Mouse (Mus musculus) forebrain, embryonic 15.5 days (tissue): Measurements from ENCODE around the gene Gm21988. TPM values are rescaled to one million over a fixed set of nuclear protein-coding genes. Genes with fewer than 3 reads are reported as not detected.

Experiments used
- ATAC-seq: fragments of 200-750 bp; cut with Nextera tagmentation; replicated peaks from 2 replicates; pipeline ENCODE4 v1.8.0; 2017; ENCODE audit warnings: mild to moderate bottlenecking, moderate TSS enrichment, moderate library complexity
- H3K27ac ChIP-seq: fragments of 300-500 bp; sonication (generic); replicated peaks from 2 replicates; pipeline ENCODE4 v1.5.1; 2015; ENCODE audit warnings: mild to moderate bottlenecking, inconsistent platforms
- H3K27me3 ChIP-seq: fragments of 300-500 bp; sonication (generic); 2 replicates; pipeline ENCODE4 v1.6.1; 2015; ENCODE audit warnings: inconsistent platforms
- H3K36me3 ChIP-seq: fragments of 300-500 bp; sonication (generic); 2 replicates; pipeline ENCODE4 v1.6.1; 2015; ENCODE audit warnings: mild to moderate bottlenecking, inconsistent platforms
- H3K4me1 ChIP-seq: fragments of 300-500 bp; sonication (generic); 2 replicates; pipeline ENCODE4 v1.6.1; 2015; ENCODE audit warnings: inconsistent platforms
- H3K4me2 ChIP-seq: fragments of 300-500 bp; sonication (generic); replicated peaks from 2 replicates; pipeline ENCODE4 v1.6.1; 2015; ENCODE audit warnings: mild to moderate bottlenecking, inconsistent platforms
- H3K4me3 ChIP-seq: fragments of 300-500 bp; sonication (generic); 2 replicates; pipeline ENCODE4 v1.5.1; 2015; ENCODE audit warnings: mild to moderate bottlenecking, inconsistent platforms
- H3K9ac ChIP-seq: fragments of 300-500 bp; sonication (generic); replicated peaks from 2 replicates; pipeline ENCODE4 v1.6.1; 2015; ENCODE audit warnings: mild to moderate bottlenecking, inconsistent platforms
- H3K9me3 ChIP-seq: fragments of 300-500 bp; sonication (generic); 2 replicates; pipeline ENCODE4 v1.6.1; 2016; ENCODE audit warnings: inconsistent platforms
- WGBS: fragments of 180-500 bp; shearing (Covaris S2); methylation state at CpG from one replicate; pipeline ENCODE4 v1.1.7; 2015; ENCODE audit warnings: mixed read lengths; 5-methylcytosine and 5-hydroxymethylcytosine counted together
- polyA plus RNA-seq: library from polyadenylated mRNA; unstranded; fragments of >200 nt; fragmentation: Nextera tagmentation; extraction: Ambion mirVana; gene quantifications from 2 replicates; pipeline ENCODE4 v1.2.1, GENCODE M21; 2015

Gene Gm21988
- 12.9 and 13.0 TPM in 2 replicates for polyA plus RNA-seq

GRCm38 (mm10) chr11:70239541-70240279 is at the start of gene Gm21988, which contains the start of gene Rnasek:
Gene Gm21988, minus strand, starts transcription at chr11:70239830.
Gene Rnasek, minus strand, starts transcription at chr11:70239842.
- Histone ChIP-seq H3K4me2 (peak within 1 kb of the TSS; percentile 97), H3K4me1 (peaks cover 37% of the 10 kb centered on the region), H3K9me3 (no peaks in the 10 kb centered on the region), H3K9ac (peak within 1 kb of the TSS; percentile 87), H3K36me3 (peaks cover 10% of the 10 kb centered on the region), H3K27ac (peak within 1 kb of the TSS; percentile 93), H3K4me3 (peak within 1 kb of the TSS; percentile 81), H3K27me3 (no peaks in the 10 kb centered on the region)
- peak; percentile 42 for ATAC-seq
- WGBS, result under 1% methylated on average over 27 of the region's 35 CpGs

- no peak for ATAC-seq
- H3K27ac ChIP-seq, result no peak overlapping the region
These were observed 49.6 kb upstream of the Gm21988 start for GRCm38 (mm10) chr11:70289236-70289635.

GRCm38 (mm10) chr11:70288102-70288501 is 48.5 kb upstream of the Gm21988 start:
- Histone ChIP-seq H3K4me1 (no peaks in the 10 kb centered on the region), H3K9ac (no peak overlapping the region), H3K4me3 (no peak overlapping the region), H3K27me3 (no peaks in the 10 kb centered on the region), H3K27ac (no peak overlapping the region), H3K9me3 (no peaks in the 10 kb centered on the region), H3K36me3 (no peaks in the 10 kb centered on the region), H3K4me2 (no peak overlapping the region)
- 88% methylated on average over 10 of the region's 10 CpGs for WGBS
- no peak for ATAC-seq

More at GRCm38 (mm10) chr11:70289236-70289635, 49.6 kb upstream of the Gm21988 start:
- Histone ChIP-seq H3K4me1 (no peaks in the 10 kb centered on the region), H3K4me3 (no peak overlapping the region), H3K4me2 (no peak overlapping the region), H3K36me3 (no peaks in the 10 kb centered on the region), H3K27me3 (no peaks in the 10 kb centered on the region), H3K9me3 (no peaks in the 10 kb centered on the region), H3K9ac (no peak overlapping the region)
- WGBS, result 35% methylated on average over 6 of the region's 6 CpGs

DNA sequence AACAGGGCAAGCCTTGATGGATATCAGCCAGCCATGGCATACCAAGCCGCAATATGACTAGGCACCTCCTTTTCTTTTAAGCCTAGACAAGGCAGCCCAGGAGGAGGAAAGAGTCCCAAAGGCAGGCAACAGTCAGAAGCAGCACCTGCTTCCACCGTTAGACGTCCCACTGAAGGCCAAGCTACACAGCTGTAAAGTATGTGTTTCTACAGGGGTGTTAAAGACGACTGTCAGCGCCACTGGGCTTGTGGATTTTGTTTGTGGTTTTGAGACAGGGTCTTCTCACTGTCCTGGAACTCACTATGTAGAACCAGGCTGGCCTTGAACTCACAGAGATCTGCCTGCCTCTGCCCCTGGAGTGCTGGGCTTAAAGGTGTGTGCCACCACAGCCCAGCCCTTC is 46.1 kb upstream of the Gm21988 start:
- 83% methylated on average over 5 of the region's 5 CpGs for WGBS
- no peak overlapping the region for H3K4me3 ChIP-seq

DNA sequence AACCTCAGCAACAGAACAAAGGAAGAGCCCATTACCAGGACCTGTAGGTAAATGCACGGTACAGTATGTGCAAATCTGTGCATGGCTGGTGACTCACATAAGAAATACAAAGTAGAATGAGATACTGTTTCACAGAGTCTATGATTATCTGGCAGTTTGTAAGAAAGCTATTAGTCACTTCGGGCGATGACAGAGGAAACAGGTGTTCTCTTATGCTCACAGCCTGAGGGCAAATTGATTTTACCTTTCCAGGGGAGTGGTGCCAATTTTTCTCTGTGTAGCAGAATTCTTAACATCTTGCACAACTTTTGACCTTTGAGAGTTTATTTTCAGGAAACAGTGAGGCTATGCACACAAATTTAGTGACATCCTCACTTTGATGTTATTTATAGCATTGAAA is 45.1 kb upstream of the Gm21988 start:
- no peak for ATAC-seq
- no peak overlapping the region for H3K4me2 ChIP-seq
- H3K9ac ChIP-seq, result no peak overlapping the region
- 89% methylated on average over 3 of the region's 3 CpGs for WGBS
- no peaks in the 10 kb centered on the region for H3K9me3 ChIP-seq
- no peaks in the 10 kb centered on the region for H3K4me1 ChIP-seq
- H3K4me3 ChIP-seq, result no peak overlapping the region
- H3K27ac ChIP-seq, result no peak overlapping the region
- no peaks in the 10 kb centered on the region for H3K27me3 ChIP-seq
- no peaks in the 10 kb centered on the region for H3K36me3 ChIP-seq

More for the DNA sequence above, 46.1 kb upstream of the Gm21988 start:
- no peak for ATAC-seq
- Histone ChIP-seq H3K27me3 (no peaks in the 10 kb centered on the region), H3K4me1 (no peaks in the 10 kb centered on the region), H3K4me2 (no peak overlapping the region), H3K27ac (no peak overlapping the region), H3K9me3 (no peaks in the 10 kb centered on the region), H3K36me3 (no peaks in the 10 kb centered on the region), H3K9ac (no peak overlapping the region)

DNA sequence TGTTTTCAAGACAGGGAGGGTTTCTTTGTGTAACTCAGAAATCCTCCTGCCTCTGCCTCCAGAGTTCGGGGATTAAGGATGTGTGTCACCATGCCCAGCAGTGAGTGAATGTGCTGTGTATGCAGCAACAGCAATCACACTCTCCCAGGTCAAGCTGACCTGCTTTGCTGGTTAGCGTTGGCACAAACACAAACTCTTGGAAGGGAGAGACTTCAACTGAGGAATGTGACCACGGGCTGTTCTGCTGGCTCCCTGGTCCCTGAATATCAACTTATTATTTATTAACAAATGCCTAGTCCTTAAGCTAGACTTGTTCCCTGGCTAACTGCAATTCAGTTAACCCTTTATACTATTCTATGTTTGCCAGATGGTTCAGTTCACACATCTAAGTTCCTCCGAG is 44.0 kb upstream of the Gm21988 start:
- H3K27me3 ChIP-seq, result no peaks in the 10 kb centered on the region
- no peaks in the 10 kb centered on the region for H3K9me3 ChIP-seq
- H3K4me1 ChIP-seq, result no peaks in the 10 kb centered on the region
- 82% methylated on average over 4 of the region's 4 CpGs for WGBS
- no peaks in the 10 kb centered on the region for H3K36me3 ChIP-seq
- H3K9ac ChIP-seq, result no peak overlapping the region
- H3K4me2 ChIP-seq, result no peak overlapping the region
- no peak overlapping the region for H3K27ac ChIP-seq
- no peak overlapping the region for H3K4me3 ChIP-seq
- ATAC-seq, result no peak

DNA sequence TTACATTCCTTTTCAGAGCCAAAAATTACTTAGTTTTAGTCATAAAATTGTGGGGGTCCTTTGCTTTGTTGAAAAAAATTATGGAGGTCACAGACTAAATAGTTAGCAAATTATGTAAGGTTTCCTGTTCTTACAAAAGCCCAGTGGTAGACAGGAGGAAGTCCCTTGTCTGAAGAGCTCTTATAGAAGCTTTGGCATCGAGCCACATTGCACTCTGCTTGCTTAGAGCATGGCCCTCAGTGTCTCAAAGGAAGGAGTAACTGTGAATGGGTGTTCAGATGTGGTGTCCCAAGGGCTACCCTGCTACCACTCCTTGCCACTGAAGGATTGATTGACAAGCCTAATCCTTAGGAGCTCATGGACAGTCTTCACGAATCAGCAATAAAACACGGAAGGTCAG is 40.8 kb upstream of the Gm21988 start:
- Histone ChIP-seq H3K9ac (no peak overlapping the region), H3K9me3 (no peaks in the 10 kb centered on the region), H3K27me3 (no peaks in the 10 kb centered on the region), H3K4me1 (no peaks in the 10 kb centered on the region), H3K27ac (no peak overlapping the region), H3K4me3 (no peak overlapping the region), H3K36me3 (no peaks in the 10 kb centered on the region), H3K4me2 (no peak overlapping the region)
- ATAC-seq, result no peak
- WGBS, result 67% methylated on average over 3 of the region's 3 CpGs

- H3K27ac ChIP-seq, result no peak overlapping the region
- no peaks in the 10 kb centered on the region for H3K4me1 ChIP-seq
- no peak overlapping the region for H3K4me2 ChIP-seq
- H3K36me3 ChIP-seq, result no peaks in the 10 kb centered on the region
- no peaks in the 10 kb centered on the region for H3K27me3 ChIP-seq
- no peak overlapping the region for H3K4me3 ChIP-seq
- no peak for ATAC-seq
- no peak overlapping the region for H3K9ac ChIP-seq
- no peaks in the 10 kb centered on the region for H3K9me3 ChIP-seq
- 86% methylated on average over 3 of the region's 3 CpGs for WGBS
These were observed 39.3 kb upstream of the Gm21988 start for GRCm38 (mm10) chr11:70278961-70279360.

DNA sequence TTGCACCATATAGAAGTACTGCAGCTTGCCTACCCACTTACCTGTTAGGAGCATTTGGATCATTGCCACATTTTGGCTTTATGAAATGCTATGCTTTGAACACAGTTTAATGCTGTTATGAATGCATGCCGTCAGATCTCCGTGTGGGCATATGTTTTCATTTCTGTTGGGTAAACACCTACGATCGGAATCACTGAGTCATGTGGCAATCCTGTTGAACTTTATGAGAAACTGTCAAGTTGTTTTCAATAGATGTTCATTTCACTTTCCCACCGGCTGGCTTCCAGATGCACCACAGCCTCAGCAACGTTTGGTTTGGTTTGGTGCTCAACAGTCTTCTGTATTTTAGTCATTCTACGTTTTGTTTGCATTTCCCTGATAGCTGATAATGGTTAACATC is 32.0 kb upstream of the Gm21988 start:
- no peak overlapping the region for H3K4me3 ChIP-seq
- no peaks in the 10 kb centered on the region for H3K36me3 ChIP-seq
- H3K27ac ChIP-seq, result no peak overlapping the region
- ATAC-seq, result no peak
- 84% methylated on average over 7 of the region's 7 CpGs for WGBS
- no peaks in the 10 kb centered on the region for H3K4me1 ChIP-seq
- no peaks in the 10 kb centered on the region for H3K27me3 ChIP-seq
- H3K9me3 ChIP-seq, result no peaks in the 10 kb centered on the region
- no peak overlapping the region for H3K4me2 ChIP-seq
- no peak overlapping the region for H3K9ac ChIP-seq

DNA sequence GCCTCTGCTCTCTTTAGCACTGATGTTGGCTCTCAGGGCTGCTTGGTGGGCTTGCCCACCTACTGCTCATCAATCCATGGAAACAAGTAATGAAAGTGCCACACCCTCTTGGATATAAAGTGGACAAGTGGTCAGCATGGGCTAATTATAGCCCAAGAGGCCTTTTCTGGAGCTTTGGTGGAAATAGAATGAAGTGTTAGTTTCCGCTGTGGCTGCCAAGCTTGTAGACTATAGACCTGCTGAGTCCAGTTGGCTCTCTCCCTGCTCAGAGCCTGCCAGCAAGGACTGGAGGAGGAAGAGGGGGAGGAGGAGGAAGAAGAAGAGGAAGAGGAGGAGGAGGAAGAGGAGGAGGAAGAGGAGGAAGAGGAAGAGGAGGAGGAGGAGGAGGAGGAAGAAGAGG is 26.8 kb upstream of the Gm21988 start:
- no peaks in the 10 kb centered on the region; the same call in 1 of the 2 replicates for H3K27me3 ChIP-seq
- no peaks in the 10 kb centered on the region for H3K36me3 ChIP-seq
- no peak overlapping the region for H3K9ac ChIP-seq
- no peak for ATAC-seq
- H3K4me1 ChIP-seq, result no peaks in the 10 kb centered on the region
- H3K27ac ChIP-seq, result no peak overlapping the region
- 77% methylated on average over 1 of the region's 1 CpGs for WGBS
- no peak overlapping the region for H3K4me3 ChIP-seq
- H3K9me3 ChIP-seq, result no peaks in the 10 kb centered on the region
- H3K4me2 ChIP-seq, result no peak overlapping the region

DNA sequence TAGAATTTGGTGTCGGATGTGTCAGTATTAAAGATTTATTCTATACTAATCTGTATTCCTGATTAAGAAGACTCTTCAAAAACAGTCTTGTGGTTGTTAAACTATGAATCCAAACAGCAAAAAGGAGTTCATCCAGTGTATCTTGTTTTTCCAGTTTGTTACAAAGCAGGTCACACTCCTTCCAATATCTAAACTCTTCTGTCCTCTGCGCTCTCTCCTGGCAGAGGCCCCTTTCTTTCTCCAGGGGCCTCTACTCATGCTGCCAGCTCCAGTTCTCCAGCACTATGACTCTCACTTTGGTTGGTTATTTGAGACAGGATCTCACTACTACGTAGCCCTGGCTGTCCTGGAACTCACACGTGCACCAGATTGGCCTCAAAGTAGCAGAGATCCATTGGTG is 26.2 kb upstream of the Gm21988 start:
- H3K36me3 ChIP-seq, result no peaks in the 10 kb centered on the region
- H3K4me3 ChIP-seq, result no peak overlapping the region
- no peaks in the 10 kb centered on the region; the same call in 1 of the 2 replicates for H3K27me3 ChIP-seq
- no peak for ATAC-seq
- H3K4me2 ChIP-seq, result no peak overlapping the region
- H3K27ac ChIP-seq, result no peak overlapping the region
- H3K9ac ChIP-seq, result no peak overlapping the region
- H3K4me1 ChIP-seq, result no peaks in the 10 kb centered on the region
- 82% methylated on average over 4 of the region's 4 CpGs for WGBS
- H3K9me3 ChIP-seq, result no peaks in the 10 kb centered on the region

DNA sequence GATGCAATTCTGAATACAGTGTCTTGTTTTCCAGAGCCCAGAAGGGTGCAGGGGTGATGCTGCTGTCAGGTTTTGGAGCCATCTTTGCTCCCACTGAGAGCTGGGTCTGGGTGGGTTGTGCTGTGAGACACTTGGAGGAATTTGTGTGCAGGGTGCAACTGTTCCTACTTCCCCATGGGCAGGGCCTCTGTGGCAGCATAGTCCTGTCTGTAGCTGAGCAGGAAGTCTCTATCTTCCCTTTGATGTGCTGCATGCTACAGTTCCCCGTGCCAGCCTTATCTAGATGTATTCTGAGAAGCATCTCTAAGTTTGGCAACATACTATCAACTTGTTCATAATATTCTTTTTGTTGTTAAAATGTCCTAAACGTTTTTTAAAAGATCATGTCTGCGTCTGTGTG is 25.6 kb upstream of the Gm21988 start:
- no peaks in the 10 kb centered on the region for H3K9me3 ChIP-seq
- 61% methylated on average over 3 of the region's 3 CpGs for WGBS
- no peaks in the 10 kb centered on the region for H3K36me3 ChIP-seq
- H3K4me2 ChIP-seq, result no peak overlapping the region
- no peaks in the 10 kb centered on the region; the same call in 1 of the 2 replicates for H3K27me3 ChIP-seq
- no peak overlapping the region for H3K27ac ChIP-seq
- H3K9ac ChIP-seq, result no peak overlapping the region
- H3K4me3 ChIP-seq, result no peak overlapping the region
- H3K4me1 ChIP-seq, result no peaks in the 10 kb centered on the region
- ATAC-seq, result no peak

DNA sequence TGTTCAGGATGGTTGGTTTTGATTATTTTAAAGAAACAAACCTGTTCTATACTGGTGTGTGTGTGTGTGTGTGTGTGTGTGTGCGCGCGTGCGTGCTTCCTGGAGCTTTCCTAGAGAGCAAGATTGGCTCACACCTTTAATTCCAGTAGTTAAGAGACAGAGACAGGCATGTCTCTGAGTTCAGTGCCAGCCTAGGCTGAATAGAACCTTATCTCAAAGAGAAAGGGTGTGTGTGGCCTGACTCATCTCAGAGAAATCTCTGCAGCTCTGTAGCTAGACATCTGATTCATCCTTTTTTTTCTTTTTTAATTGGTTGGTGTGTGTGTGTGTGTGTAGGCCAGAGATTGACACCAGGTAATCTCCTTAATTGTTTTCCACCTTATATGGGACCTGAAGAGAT is 19.4 kb upstream of the Gm21988 start:
- H3K36me3 ChIP-seq, result no peaks in the 10 kb centered on the region
- no peak overlapping the region for H3K4me3 ChIP-seq
- ATAC-seq, result no peak
- no peak overlapping the region for H3K9ac ChIP-seq
- WGBS, result 92% methylated on average over 4 of the region's 4 CpGs
- H3K4me1 ChIP-seq, result no peaks in the 10 kb centered on the region
- no peaks in the 10 kb centered on the region for H3K9me3 ChIP-seq
- no peak overlapping the region for H3K4me2 ChIP-seq
- H3K27me3 ChIP-seq, result peaks cover 18% of the 10 kb centered on the region
- H3K27ac ChIP-seq, result no peak overlapping the region
